Mouse (Mus musculus) left cerebral cortex, adult 18-20 months (tissue): ENCODE results near the gene Hnrnpul1. TPM values are rescaled to one million over a fixed set of nuclear protein-coding genes. Genes with fewer than 3 reads are reported as not detected.

Source experiments
- DNase-seq, 2 experiments: peaks; one replicate each; pipeline ENCODE4 v3.0.0; 2021 to 2022; ENCODE audit warnings: low spot score in 2 of 2, mixed read lengths in 1 of 2
- total RNA-seq, 2 experiments: library from RNA; stranded (reverse); gene quantifications; 2 replicates each; pipeline ENCODE4 v1.2.3; 2021

Gene Hnrnpul1
- total RNA-seq, 2 experiments from 2014 or later = 99.0 to 102 TPM

DNA sequence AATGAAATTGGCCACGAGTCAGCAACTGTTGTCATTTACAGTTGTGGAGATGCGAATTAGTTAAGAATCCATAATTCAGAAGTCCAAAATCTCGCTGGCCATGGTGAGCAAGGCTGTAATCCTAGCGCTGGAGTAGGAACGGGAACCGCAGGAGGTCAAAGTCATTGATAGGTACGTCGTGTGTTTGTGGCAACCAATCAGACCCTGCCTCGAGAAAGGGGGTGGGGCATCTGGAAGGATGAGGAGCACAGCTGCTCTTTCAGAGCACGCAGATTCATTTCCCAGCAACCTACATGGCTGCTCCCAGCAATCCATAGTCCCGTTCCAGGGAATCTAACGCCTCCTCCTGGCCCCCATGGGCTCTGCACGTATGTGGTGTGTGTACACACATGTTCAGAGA, 54.7 kb downstream of the Hnrnpul1 start:
- DNase-seq = no peak

DNA sequence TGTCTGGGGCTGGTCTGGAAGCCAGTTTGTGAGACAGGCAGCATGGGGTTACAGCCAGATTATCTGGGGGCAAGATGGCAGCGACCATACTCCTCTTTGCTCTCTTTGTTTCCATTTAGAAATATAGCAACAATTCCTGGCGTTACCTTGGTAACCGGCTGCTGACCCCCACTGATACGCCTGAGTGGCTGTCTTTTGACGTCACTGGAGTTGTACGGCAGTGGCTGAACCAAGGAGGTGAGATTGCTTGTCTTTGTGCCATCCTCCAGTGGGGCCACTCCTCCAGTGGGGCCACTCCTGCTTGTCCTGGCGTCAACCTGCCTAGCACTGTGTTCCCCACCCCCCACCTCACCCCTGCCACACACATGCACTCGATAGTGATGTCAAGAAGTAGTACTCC, 60.5 kb downstream of the Hnrnpul1 start:
- DNase-seq = no peak

- DNase-seq = no peak
These were observed 64.5 kb downstream of the Hnrnpul1 start for GRCm38 (mm10) chr7:25690051-25690450.

GRCm38 (mm10) chr7:25689603-25690021, 64.9 kb downstream of the Hnrnpul1 start:
- DNase-seq = no peak

DNA sequence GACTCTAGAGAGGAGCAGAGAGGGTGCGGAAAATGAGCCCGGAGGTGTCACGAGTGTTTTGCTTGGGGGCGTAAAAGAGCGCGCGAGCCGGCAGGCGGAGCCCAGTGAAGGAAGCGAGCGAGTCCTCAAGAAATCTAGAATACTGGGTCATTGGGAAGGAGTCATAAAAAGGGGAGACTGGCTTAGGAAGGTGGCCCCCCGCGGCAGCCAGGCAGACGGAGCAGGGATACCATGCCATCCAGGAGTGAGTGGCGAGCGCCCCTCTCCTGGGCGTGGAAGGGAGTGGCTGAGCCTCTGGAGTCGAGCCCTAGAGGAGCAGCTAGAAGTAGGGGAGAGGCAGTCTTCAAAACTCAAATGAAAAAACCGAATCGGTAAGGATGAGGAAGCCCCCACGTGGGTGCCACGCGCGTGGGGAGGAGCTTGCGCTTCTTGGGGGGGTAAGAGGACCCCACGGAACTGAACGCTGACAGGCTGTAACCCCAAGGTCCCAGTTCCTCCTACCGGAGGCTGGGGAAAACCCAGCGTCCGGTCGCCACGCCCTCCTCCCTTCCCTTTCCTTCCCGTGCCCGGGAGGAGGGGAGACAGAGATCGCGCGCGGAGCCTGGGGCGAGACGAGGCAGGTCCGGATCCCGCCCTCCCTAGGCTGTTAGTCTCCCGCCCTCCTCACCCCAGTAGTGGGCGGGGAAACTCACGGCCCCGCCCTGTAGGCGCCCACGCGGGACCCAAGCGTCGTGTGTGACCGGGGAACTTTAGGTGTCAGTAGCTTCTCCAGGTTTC, 65.6 kb downstream of the Hnrnpul1 start:
- DNase-seq = no peak

DNA sequence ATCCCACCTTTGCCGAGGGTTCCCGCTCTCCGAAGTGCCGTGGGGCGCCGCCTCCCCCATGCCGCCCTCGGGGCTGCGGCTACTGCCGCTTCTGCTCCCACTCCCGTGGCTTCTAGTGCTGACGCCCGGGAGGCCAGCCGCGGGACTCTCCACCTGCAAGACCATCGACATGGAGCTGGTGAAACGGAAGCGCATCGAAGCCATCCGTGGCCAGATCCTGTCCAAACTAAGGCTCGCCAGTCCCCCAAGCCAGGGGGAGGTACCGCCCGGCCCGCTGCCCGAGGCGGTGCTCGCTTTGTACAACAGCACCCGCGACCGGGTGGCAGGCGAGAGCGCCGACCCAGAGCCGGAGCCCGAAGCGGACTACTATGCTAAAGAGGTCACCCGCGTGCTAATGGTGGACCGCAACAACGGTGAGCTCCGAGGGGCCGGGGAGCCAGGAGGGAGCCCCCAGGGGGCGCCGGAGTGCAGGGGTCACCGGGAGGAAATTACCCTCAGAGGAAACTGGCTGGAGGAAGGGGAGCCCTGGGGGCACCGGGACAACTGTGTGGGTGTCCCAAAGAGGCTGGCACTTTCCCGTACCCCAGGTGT, 66.7 kb downstream of the Hnrnpul1 start:
- DNase-seq = no peak

DNA sequence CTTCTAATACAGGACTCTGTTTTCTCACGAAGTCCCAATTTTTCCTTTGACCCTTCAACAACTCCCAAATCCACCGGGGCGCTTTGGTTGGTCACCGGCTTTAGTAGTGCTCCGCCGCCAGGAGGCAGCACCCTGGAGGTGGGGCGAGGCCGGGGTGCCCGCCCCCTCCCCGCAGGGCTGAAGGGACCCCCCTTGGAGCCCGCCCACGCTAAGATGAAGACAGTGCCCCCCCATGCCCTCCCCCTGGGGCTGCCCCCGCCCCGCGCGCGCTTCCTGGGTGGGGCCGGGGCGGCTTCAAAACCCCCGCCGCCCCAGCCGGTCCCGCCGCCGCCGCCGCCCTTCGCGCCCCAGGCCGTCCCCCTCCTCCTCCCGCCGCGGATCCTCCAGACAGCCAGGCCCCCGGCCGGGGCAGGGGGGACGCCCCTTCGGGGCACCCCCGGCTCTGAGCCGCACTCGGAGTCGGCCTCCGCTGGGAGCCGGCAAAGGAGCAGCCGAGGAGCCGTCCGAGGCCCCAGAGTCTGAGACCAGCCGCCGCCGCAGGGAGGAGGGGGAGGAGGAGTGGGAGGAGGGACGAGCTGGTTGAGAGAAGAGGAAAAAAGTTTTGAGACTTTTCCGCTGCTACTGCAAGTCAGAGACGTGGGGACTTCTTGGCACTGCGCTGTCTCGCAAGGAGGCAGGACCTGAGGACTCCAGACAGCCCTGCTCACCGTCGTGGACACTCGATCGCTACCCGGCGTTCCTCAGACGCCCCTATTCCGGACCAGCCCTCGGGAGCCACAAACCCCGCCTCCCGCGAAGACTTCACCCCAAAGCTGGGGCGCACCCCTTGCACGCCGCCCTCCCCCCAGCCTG, 67.7 kb downstream of the Hnrnpul1 start, which contains the start of gene Tgfb1:
Gene Tgfb1, plus strand, starts transcription at position 323 of the 852 bp plus-strand sequence.
- DNase-seq = peak in 1 of 2 experiments; percentile 46

GRCm38 (mm10) chr7:25685926-25686470, 68.6 kb downstream of the Hnrnpul1 start:
- DNase-seq = no peak

GRCm38 (mm10) chr7:25684659-25685058, 69.9 kb downstream of the Hnrnpul1 start:
- no peak for DNase-seq

- DNase-seq = no peak
These were observed 70.9 kb downstream of the Hnrnpul1 start for GRCm38 (mm10) chr7:25683474-25684180.

- DNase-seq = no peak
These were observed 73.0 kb downstream of the Hnrnpul1 start for GRCm38 (mm10) chr7:25681341-25682231.

GRCm38 (mm10) chr7:25680514-25681258, 73.9 kb downstream of the Hnrnpul1 start, which contains the start of gene B9d2:
Gene B9d2 (plus strand): TSS chr7:25680780.
- peak; percentile 91 to 93 for DNase-seq

GRCm38 (mm10) chr7:25679971-25680370, 74.6 kb downstream of the Hnrnpul1 start:
- no peak for DNase-seq

- DNase-seq = no peak
These were observed 77.5 kb downstream of the Hnrnpul1 start for GRCm38 (mm10) chr7:25677013-25677412.

DNA sequence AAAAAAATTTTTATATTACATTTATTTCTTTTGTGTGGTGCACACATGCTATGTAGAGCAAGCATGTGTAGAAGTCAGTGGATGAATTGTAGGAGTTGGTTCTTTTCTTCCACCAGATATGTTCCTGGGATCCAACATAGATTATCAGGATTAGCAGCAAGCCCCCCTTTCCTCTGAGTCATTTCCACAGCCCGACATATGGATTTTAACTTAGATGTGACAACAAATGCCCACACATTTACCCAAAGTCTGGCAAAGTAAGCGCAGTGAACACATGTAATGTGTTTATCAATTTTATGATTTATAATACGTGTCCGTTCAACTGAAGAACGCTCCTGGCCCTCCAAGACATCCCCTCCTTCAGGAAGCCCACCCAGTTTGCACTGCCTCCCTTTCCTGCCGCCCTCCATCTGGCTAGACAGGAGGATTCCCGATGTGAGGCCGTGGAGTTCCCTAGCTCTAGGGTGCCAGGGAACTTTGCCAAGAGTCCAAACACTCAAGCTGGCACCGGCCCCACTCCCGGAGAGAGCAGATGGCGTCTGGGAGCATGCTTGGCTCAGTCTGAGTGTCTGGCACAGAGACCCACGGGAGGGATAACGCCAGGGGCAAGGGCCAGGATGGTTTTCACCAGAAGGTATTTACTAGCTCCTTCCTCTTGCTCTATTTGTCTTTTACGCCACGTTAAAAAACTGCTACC, 78.3 kb downstream of the Hnrnpul1 start:
- DNase-seq = peak; percentile 92 to 93

DNA sequence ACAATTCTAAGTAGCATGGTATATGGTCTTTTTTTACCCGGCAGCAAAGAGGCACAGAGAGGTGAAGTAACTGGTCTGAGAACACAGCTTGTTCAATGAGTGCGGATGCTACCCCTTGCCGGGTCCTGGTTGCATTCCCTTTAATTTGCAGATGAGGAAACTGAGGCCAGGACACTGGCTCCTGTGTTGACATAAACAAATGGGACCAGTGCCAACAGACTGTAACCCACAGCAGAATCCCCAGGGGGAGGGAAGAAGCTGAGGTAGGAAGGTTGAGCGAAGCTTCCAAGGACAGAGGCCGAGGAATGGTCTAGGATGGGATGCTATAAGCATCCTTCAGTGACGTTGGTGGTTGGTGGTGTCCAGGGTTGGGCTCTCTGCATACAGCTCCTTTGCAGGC, 79.2 kb downstream of the Hnrnpul1 start:
- no peak for DNase-seq

DNA sequence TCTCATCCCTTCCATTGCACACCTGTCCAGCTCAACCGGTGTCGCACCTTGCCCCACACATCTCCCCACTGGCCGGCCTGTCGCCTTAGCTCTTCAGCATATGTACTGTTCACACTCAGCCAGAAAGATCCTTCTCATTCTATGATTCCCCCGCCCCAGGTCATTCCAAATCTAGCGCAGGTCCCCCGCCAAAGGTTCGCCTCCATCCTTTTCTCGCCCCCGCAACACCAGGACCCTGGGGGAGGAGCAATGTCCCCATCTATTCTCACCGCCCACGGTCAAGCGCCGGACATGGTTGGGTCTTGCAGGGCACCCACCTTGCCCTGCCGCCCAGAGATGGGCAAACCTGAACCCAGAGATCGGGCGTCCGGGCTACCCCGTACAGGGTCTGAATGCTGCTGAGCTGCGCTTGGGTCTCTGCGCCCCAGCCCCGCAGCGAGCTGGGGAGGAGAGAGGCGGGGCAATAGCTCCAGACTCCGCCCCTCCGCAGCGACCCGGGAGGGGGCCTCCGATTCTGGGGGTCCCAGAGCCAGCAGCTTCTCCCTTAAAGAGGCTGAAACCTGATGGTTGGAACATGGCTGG, 79.7 kb downstream of the Hnrnpul1 start, which contains the start of gene Tmem91:
Gene Tmem91, minus strand, starts transcription at position 448 of the 582 bp plus-strand sequence.
- DNase-seq = no peak

DNA sequence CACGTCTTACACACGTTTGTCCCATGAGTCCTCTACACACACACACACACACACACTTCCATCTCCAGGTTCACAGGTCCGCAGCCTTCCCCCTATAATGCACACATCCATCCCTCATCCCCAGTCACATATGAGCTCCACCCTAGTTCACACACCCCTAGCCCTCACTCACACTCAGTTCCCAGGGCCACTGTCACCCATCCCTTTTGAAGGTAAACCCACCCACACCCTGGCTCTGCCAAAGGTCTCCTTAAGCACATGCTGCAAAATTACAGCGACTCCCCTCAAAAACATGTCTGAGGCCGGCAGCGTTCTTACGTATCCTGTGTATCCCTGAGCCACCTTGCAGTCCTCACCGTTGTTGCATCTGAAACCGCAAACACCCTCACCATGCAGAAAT, 80.3 kb downstream of the Hnrnpul1 start:
- no peak for DNase-seq
